Mouse (Mus musculus) forebrain, embryonic 12.5 days (tissue): ENCODE results near the gene Hoxd11. TPM values are rescaled to one million over a fixed set of nuclear protein-coding genes. Genes with fewer than 3 reads are reported as not detected.

Experiments used
- ATAC-seq: fragments of 200-750 bp; cut with Nextera tagmentation; 2 replicates; pipeline ENCODE4 v1.8.0; 2017; ENCODE audit warnings: moderate TSS enrichment; ENCODE audit not compliant: low FRiP score
- H3K27ac ChIP-seq: fragments of 300-500 bp; sonication (generic); 2 replicates; pipeline ENCODE4 v1.5.1; 2016; ENCODE audit warnings: mild to moderate bottlenecking
- H3K27me3 ChIP-seq: fragments of 300-500 bp; sonication (generic); 2 replicates; pipeline ENCODE4 v1.6.1; 2016; ENCODE audit warnings: mild to moderate bottlenecking
- H3K36me3 ChIP-seq: fragments of 300-500 bp; sonication (generic); replicated peaks from 2 replicates; pipeline ENCODE4 v1.6.1; 2016; ENCODE audit warnings: mild to moderate bottlenecking
- H3K4me1 ChIP-seq: fragments of 300-500 bp; sonication (generic); 2 replicates; pipeline ENCODE4 v1.6.1; 2016
- H3K4me2 ChIP-seq: fragments of 300-500 bp; sonication (generic); 2 replicates; pipeline ENCODE4 v1.6.1; 2016; ENCODE audit warnings: mild to moderate bottlenecking, moderate library complexity
- H3K4me3 ChIP-seq: fragments of 300-500 bp; sonication (generic); replicated peaks from 2 replicates; pipeline ENCODE4 v1.5.1; 2016; ENCODE audit warnings: mild to moderate bottlenecking
- H3K9ac ChIP-seq: fragments of 300-500 bp; sonication (generic); 2 replicates; pipeline ENCODE4 v1.6.1; 2016; ENCODE audit warnings: mild to moderate bottlenecking
- H3K9me3 ChIP-seq: fragments of 300-500 bp; sonication (generic); 2 replicates; pipeline ENCODE4 v1.6.1; 2016
- WGBS: fragments of 180-500 bp; shearing (Covaris S2); methylation state at CpG from one replicate; pipeline ENCODE4 v1.1.7; 2016; 5-methylcytosine and 5-hydroxymethylcytosine counted together
- polyA plus RNA-seq: library from polyadenylated mRNA; unstranded; fragments of >200 nt; fragmentation: Nextera tagmentation; extraction: Ambion mirVana; gene quantifications from 2 replicates; pipeline ENCODE4 v1.2.1, GENCODE M21; 2016

Hoxd11 gene
- polyA plus RNA-seq, 1 experiment from 2014 or later, result not detected

DNA sequence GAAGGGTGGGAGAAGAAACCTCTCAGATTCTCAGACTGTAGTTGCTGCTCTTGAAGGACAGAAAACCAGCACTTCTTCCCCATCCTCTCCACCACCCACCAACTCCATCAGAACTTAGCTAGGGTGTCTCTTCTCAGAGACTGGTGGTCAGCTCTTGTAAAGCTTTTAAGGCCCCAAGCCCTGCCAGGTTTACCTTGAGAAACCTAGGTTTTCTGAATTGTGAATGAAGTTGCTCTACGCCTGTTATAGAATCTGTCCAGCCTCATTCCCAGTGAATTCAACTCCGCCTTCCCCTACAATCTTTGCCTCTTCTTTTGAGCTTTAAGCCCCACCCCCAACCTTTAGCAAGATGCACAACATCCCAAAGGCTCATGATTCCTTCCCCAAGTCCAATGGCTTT, 2.3 kb upstream of the Hoxd11 start:
- Histone ChIP-seq H3K9ac (no peak overlapping the region), H3K9me3 (no peaks in the 10 kb centered on the region), H3K4me2 (no peak overlapping the region), H3K4me3 (no peak overlapping the region), H3K4me1 (peaks cover 11% of the 10 kb centered on the region), H3K27ac (no peak overlapping the region), H3K36me3 (no peaks in the 10 kb centered on the region), H3K27me3 (peaks cover 99% of the 10 kb centered on the region)
- WGBS, result 6% methylated on average over 2 of the region's 2 CpGs
- no peak for ATAC-seq

DNA sequence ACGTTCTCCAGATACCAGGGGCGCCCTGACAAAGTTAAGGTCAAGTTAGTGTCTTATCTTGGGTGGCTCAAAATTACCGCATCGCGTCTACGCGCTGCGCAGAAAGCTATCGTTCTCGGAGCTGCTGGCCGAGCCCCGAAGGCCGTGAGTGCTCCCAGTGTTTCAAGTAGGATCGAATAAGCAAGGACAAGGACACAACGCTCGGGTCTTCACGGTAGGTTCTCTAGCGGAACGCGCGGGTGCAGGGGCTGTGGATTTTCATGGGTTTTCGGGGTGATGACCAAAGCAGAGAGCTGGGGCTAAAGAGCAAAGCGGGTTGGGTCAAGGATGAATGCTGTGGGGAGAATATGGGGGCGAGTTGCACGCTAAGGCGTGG, 227 bp downstream of the Hoxd11 start:
- ATAC-seq, result no peak
- WGBS, result under 1% methylated on average over 26 of the region's 26 CpGs
- Histone ChIP-seq H3K9ac (no peak overlapping the region), H3K36me3 (no peaks in the 10 kb centered on the region), H3K4me1 (peaks cover 13% of the 10 kb centered on the region), H3K27ac (no peak overlapping the region), H3K4me3 (no peak overlapping the region), H3K27me3 (peaks cover 99% of the 10 kb centered on the region), H3K9me3 (no peaks in the 10 kb centered on the region), H3K4me2 (no peak overlapping the region)

DNA sequence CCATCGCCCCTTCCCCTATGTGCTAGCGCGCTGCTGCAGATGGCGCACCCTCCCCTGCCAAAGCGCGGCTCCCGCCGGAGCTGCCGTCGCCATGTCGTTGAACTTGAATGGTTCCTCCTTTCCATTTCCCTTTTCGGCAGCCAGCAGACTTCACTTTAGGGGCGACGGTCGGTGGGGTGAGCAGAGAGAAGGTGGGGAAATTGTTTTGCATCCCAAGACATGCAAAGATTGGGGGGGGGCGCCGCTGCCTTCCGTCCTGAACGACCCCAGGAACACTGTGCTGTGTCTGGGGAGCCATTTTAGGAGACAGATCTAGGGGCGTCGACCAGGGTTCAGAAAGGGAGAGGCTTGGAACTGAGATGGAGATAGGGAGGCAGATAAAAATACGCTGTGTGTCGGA, 623 bp downstream of the Hoxd11 start:
- no peaks in the 10 kb centered on the region for H3K36me3 ChIP-seq
- H3K4me2 ChIP-seq, result no peak overlapping the region
- no peak overlapping the region for H3K4me3 ChIP-seq
- peaks cover 13% of the 10 kb centered on the region for H3K4me1 ChIP-seq
- no peak overlapping the region for H3K9ac ChIP-seq
- peaks cover 99% of the 10 kb centered on the region for H3K27me3 ChIP-seq
- 2% methylated on average over 23 of the region's 23 CpGs for WGBS
- no peak for ATAC-seq
- H3K9me3 ChIP-seq, result no peaks in the 10 kb centered on the region
- no peak overlapping the region for H3K27ac ChIP-seq

DNA sequence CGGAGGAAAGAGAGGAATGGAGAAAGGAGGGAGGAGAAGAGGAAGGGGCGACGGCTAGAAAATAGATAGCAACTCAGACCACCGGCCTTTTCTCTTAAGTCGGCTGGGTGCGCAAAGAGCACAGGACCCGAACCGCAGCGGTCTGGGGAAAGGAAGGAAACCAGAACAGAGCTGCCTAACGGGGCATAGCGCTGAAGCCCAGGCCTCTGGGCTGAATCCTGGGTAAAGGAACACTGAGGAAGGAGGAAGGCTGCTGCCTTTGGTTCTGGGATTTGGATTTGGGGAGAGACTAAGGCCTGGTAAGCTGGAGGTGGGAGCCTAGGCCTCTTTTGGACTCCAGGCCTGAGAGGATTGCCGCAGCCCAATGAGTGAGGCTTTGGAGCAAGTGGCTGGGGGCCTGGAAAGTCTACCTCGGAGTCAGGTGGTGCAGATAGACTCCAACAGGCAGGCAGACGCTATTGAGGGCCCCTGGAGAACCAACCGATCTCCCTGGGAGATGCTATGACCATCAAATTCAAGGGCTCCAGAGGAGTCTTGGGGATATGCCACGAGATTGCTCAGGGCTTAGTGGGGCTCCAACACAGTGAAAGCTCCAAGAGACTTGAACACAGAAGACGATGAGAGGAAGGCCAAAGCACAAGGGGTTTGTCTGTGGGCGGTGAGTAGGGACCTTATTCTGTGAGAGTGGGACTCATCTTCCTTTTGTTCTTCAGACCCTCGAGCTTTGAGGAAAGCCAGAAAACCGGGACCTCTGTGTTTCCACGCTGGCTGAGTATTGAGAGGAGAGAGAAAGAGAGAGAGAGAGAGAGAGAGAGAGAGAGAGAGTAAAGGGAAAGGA, 1.4 kb downstream of the Hoxd11 start:
- no peak overlapping the region for H3K4me2 ChIP-seq
- peaks cover 98% of the 10 kb centered on the region for H3K27me3 ChIP-seq
- no peaks in the 10 kb centered on the region for H3K9me3 ChIP-seq
- H3K9ac ChIP-seq, result no peak overlapping the region
- peaks cover 13% of the 10 kb centered on the region for H3K4me1 ChIP-seq
- H3K36me3 ChIP-seq, result no peaks in the 10 kb centered on the region
- H3K27ac ChIP-seq, result no peak overlapping the region
- ATAC-seq, result no peak
- 2% methylated on average over 21 of the region's 21 CpGs for WGBS
- no peak overlapping the region for H3K4me3 ChIP-seq

DNA sequence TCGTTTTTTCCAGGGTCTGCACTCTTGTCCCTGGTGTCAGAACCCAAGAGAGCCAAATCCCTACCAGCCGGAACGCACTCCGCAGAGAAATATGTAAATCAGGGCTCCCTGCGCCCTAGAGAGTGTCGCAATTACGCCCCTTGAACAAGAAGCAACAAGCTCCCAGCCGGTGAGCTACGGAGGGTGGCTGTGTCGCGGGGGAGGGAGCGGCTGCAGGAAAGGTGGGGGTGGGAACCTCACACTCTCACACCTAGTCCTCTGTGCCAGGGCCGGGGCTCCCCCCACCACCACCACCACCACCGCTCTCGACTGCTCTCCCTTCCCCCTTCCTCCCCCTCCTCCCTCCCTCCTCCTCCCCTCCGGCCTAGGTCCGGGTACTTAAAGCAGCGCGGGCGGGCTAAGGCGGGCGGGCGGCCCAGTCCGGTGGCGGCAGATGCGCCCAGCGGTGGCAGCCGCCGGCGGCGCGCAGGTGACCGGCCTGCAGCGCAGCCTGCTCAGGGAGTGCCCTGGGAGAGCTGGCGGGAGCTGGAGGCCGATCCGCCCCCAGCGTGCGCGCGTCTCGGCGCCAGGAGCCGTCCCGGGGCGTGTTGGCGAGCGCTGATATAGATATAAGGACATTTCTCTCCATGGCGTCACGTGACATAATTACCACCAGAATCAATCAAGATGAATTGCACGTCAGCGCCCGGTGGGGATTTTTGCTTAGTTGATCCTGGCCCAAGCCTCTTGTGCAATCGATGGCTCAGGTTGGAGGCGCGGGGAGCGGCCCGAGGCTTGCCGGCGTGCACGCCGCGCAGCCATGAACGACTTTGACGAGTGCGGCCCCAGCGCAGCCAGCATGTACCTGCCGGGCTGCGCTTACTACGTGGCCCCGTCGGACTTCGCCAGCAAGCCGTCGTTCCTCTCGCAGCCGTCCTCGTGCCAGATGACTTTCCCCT, 2.5 kb downstream of the Hoxd11 start:
- H3K36me3 ChIP-seq, result no peaks in the 10 kb centered on the region
- peak overlapping the region; percentile 8; the same call in 1 of the 2 replicates for H3K4me2 ChIP-seq
- H3K4me3 ChIP-seq, result peak overlapping the region; percentile 25
- under 1% methylated on average over 60 of the region's 78 CpGs for WGBS
- peak; percentile 30; the same call in 1 of the 2 replicates for ATAC-seq
- no peak overlapping the region for H3K9ac ChIP-seq
- peaks cover 13% of the 10 kb centered on the region for H3K4me1 ChIP-seq
- H3K9me3 ChIP-seq, result no peaks in the 10 kb centered on the region
- peaks cover 95% of the 10 kb centered on the region for H3K27me3 ChIP-seq
- no peak overlapping the region for H3K27ac ChIP-seq

DNA sequence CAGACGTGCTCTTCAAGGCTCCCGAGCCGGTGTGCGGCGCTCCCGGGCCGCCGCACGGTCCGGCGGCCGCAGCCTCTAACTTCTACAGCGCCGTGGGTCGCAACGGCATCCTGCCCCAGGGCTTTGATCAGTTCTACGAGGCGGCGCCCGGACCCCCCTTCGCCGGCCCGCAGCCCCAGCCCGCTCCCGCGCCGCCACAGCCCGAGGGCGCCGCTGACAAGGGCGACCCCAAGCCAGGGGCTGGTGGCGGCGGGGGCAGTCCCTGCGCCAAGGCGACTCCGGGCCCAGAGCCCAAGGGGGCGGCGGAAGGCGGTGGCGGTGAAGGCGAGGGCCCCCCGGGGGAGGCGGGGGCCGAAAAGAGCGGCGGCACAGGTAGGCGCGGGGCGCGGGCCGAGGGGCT, 3.4 kb downstream of the Hoxd11 start:
- no peaks in the 10 kb centered on the region for H3K36me3 ChIP-seq
- H3K4me1 ChIP-seq, result peaks cover 13% of the 10 kb centered on the region
- H3K9me3 ChIP-seq, result no peaks in the 10 kb centered on the region
- peak overlapping the region; percentile 8 for H3K4me2 ChIP-seq
- H3K9ac ChIP-seq, result no peak overlapping the region
- H3K27me3 ChIP-seq, result peaks cover 95% of the 10 kb centered on the region
- ATAC-seq, result no peak
- peak overlapping the region; percentile 25 for H3K4me3 ChIP-seq
- 2% methylated on average over 43 of the region's 51 CpGs for WGBS
- H3K27ac ChIP-seq, result no peak overlapping the region

DNA sequence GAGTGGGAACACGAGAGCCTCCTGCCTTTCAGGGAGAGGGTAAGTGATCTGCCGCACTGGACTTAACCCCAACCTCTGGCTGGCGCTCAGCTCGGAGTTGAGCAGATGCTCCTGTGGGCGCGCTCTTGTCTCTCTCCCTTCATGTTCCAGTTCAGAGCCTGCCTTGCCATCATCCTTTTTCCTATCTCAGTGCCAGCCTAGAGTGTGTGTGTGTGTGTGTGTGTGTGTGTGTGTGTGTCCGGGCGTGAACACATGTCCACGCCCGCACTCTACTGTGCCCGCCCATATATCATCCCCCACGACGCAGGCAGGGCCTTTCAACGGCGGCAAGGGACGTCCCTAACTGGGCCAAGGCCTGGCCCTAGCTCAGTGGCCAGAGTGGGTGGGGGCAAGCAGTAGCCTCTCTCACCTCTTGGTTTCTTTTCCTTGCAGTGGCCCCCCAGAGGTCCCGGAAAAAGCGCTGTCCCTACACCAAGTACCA, 4.2 kb downstream of the Hoxd11 start:
- Histone ChIP-seq H3K4me3 (no peak overlapping the region), H3K4me2 (no peak overlapping the region), H3K27ac (no peak overlapping the region), H3K9me3 (no peaks in the 10 kb centered on the region), H3K36me3 (no peaks in the 10 kb centered on the region), H3K27me3 (peaks cover 94% of the 10 kb centered on the region), H3K9ac (no peak overlapping the region), H3K4me1 (peaks cover 13% of the 10 kb centered on the region)
- ATAC-seq, result no peak
- 2% methylated on average over 18 of the region's 18 CpGs for WGBS

DNA sequence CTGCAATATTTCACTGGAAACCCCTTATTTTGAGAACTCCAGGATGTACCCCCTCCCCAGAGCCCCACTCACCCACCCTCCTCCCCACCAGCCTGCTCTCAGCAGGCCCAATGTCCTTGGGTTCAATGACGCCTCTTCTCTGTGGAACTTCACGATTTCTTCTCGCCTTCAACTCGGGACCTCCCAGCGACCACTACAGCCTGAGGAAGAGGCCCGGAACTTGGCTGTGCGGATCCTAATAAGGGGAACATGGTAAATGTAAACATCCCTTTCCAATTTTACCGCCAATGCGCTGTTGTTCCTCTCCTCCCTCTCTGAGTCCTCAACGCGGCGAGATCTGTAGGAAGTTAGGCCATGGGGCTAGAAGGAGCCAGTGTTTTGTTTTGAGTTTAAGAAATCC, 4.7 kb downstream of the Hoxd11 start:
- H3K4me1 ChIP-seq, result peaks cover 13% of the 10 kb centered on the region
- no peak overlapping the region for H3K9ac ChIP-seq
- no peak overlapping the region for H3K4me2 ChIP-seq
- H3K4me3 ChIP-seq, result no peak overlapping the region
- no peak overlapping the region for H3K27ac ChIP-seq
- H3K9me3 ChIP-seq, result no peaks in the 10 kb centered on the region
- no peaks in the 10 kb centered on the region for H3K36me3 ChIP-seq
- peaks cover 92% of the 10 kb centered on the region for H3K27me3 ChIP-seq
- no peak for ATAC-seq
- 0% methylated on average over 12 of the region's 12 CpGs for WGBS

DNA sequence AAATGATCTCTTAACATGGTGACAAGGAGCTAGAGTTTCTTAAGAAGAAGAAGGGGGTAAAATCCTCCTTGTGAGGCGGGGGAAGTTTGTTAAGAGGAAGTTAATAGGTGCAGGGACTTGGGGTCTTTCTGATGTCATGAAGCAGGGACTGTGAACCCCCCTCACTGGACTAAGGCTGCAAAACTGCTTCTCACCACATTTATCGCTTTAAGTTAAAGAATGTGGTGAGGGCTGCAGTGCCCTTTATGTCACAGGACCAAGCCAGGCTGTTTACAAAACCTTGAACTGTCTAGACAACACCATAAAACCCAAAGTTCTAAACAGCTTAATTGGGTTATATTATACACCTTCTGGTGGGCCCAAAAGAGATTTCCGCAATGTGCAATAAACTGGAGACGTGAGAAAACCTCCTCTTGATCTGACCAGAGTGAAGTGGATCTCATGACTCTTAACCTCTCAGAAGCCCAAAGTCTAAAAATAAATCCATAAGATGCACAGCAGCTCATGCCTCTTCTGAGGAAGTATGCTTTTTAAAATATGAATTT, 5.8 kb downstream of the Hoxd11 start:
- peaks cover 92% of the 10 kb centered on the region for H3K27me3 ChIP-seq
- no peak overlapping the region for H3K27ac ChIP-seq
- H3K4me1 ChIP-seq, result peaks cover 13% of the 10 kb centered on the region
- no peak overlapping the region for H3K4me2 ChIP-seq
- H3K9me3 ChIP-seq, result no peaks in the 10 kb centered on the region
- 12% methylated on average over 4 of the region's 4 CpGs for WGBS
- no peak for ATAC-seq
- no peaks in the 10 kb centered on the region for H3K36me3 ChIP-seq
- no peak overlapping the region for H3K9ac ChIP-seq
- H3K4me3 ChIP-seq, result no peak overlapping the region

DNA sequence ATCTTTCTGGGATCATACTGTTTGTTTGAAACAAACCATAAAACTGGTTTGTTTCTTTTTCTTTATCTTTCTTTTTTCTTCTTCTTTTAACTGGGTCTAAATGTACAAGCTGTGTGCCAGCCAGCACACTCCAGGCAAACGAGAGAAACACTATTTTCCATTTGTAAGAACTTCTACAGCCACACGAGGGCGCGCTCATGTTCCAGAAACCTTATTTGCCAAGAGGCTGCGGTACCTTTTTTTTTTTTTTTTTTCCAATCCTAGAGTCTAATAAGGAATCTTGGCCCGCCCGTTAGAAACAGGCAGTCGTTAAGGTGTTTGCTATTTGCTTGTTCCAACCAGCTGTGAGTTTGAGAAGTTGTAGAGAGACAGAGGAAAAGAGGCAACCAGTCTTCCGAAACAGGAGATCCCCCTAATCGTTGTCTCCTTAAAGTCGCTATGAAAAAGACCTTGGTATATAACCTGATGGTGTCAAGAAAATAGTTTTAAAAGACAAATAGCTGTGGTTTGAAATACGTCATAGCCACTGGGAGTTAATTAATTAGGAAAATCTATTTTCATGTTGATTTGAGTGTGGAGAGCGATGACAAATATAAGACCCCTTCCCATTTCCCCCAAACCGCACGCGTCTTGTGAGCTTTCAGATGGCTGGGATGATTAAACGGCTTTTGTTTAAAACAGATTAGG, 7.1 kb downstream of the Hoxd11 start:
- no peak overlapping the region for H3K4me2 ChIP-seq

DNA sequence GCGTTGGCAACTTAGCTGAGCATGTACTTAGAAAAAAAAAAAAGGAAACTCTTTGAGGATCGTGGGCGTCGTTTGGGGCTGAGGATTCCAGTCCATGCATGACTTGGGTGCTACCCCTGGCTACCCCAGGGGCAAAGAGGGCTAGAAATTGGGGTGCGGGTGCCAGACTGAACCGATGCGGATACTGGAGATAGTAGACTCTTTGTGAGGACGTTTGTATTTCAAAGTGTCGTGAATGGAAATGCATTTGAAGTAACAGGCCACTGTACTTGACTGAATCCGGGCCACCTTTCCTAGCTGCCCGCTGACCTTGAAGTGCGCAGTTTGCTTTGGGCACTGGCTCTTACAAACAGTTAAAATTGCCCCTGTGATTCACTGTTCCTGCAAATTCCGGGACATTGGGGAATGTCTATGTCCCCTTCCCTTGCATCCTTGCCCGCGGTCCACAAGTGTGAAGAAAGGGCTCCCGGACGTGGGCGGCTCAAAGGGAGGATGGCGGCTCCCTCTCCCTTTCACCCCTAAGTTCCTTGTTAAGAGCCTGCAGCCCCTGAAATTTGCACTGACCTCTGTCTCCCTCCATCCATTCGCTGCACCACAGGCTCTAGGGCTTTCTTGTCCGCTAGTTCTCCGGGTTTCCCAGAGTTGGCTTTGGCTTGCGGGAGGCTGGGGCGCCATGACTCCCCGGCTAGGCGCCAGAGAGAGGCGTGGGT, 7.8 kb downstream of the Hoxd11 start:
- Histone ChIP-seq H3K27ac (no peak overlapping the region), H3K27me3 (peaks cover 87% of the 10 kb centered on the region), H3K9me3 (no peaks in the 10 kb centered on the region), H3K4me2 (no peak overlapping the region), H3K4me1 (peaks cover 12% of the 10 kb centered on the region), H3K9ac (no peak overlapping the region), H3K4me3 (no peak overlapping the region), H3K36me3 (no peaks in the 10 kb centered on the region)
- WGBS, result 2% methylated on average over 27 of the region's 27 CpGs
- ATAC-seq, result no peak

More for the DNA sequence above, 7.1 kb downstream of the Hoxd11 start:
- Histone ChIP-seq H3K9me3 (no peaks in the 10 kb centered on the region), H3K27ac (no peak overlapping the region), H3K4me3 (no peak overlapping the region), H3K36me3 (no peaks in the 10 kb centered on the region), H3K27me3 (peaks cover 87% of the 10 kb centered on the region), H3K9ac (no peak overlapping the region), H3K4me1 (peaks cover 14% of the 10 kb centered on the region)
- whole genome bisulfite sequencing, result 4% methylated on average over 17 of the region's 17 CpGs
- ATAC-seq, result no peak
